Mouse (Mus musculus) layer of hippocampus, adult 9-10 months (tissue): ENCODE results near the gene T.
A peak's percentile ranks its signal among the peaks of the same experiment; 100 is the strongest.
"Not testable (repeated sequence)": the region's sequence is repeated elsewhere in the genome, so short reads cannot be mapped to it uniquely, and the experiment has no call there.

Experiments
- DNase-seq: peaks from one replicate; pipeline ENCODE4 v3.0.0; 2022; ENCODE audit warnings: low spot score

T gene

GRCm38 (mm10) chr17:8433978-8434960, at the start of gene T:
Gene T, plus strand, starts transcription at chr17:8434423.
- DNase-seq: no peak

- no peak for DNase-seq
Measured at GRCm38 (mm10) chr17:8385441-8385840, 48.8 kb upstream of the T start.

- DNase-seq: no peak
Measured at GRCm38 (mm10) chr17:8388463-8388862, 45.8 kb upstream of the T start.

GRCm38 (mm10) chr17:8388990-8389789, 45.0 kb upstream of the T start:
- no peak for DNase-seq

GRCm38 (mm10) chr17:8389790-8390095, 44.5 kb upstream of the T start:
- DNase-seq: no peak

GRCm38 (mm10) chr17:8390487-8390886, 43.7 kb upstream of the T start:
- no peak for DNase-seq

GRCm38 (mm10) chr17:8396371-8396770, 37.9 kb upstream of the T start:
- DNase-seq: no peak

- DNase-seq: no peak
Measured at GRCm38 (mm10) chr17:8397946-8398345, 36.3 kb upstream of the T start.

- DNase-seq: not testable (repeated sequence)
Measured at GRCm38 (mm10) chr17:8403932-8404331, 30.3 kb upstream of the T start.

GRCm38 (mm10) chr17:8406285-8406684, 27.9 kb upstream of the T start:
- DNase-seq: no peak

- not testable (repeated sequence) for DNase-seq
Measured at GRCm38 (mm10) chr17:8408002-8408401, 26.2 kb upstream of the T start.

- DNase-seq: no peak
Measured at GRCm38 (mm10) chr17:8408589-8409295, 25.5 kb upstream of the T start.

GRCm38 (mm10) chr17:8410330-8410729, 23.9 kb upstream of the T start:
- DNase-seq: no peak

GRCm38 (mm10) chr17:8413656-8414055, 20.6 kb upstream of the T start:
- no peak for DNase-seq

GRCm38 (mm10) chr17:8415533-8415932, 18.7 kb upstream of the T start:
- no peak for DNase-seq

- no peak for DNase-seq
Measured at GRCm38 (mm10) chr17:8416865-8417264, 17.4 kb upstream of the T start.

- no peak for DNase-seq
Measured at GRCm38 (mm10) chr17:8420739-8421138, 13.5 kb upstream of the T start.

- DNase-seq: no peak
Measured at GRCm38 (mm10) chr17:8421517-8421916, 12.7 kb upstream of the T start.

- peak; percentile 11 for DNase-seq
Measured at GRCm38 (mm10) chr17:8423283-8423682, 10.9 kb upstream of the T start.

GRCm38 (mm10) chr17:8429436-8429835, 4.8 kb upstream of the T start:
- no peak for DNase-seq

GRCm38 (mm10) chr17:8429896-8430295, 4.3 kb upstream of the T start:
- no peak for DNase-seq

- DNase-seq: no peak
Measured at GRCm38 (mm10) chr17:8432179-8432800, 1.9 kb upstream of the T start.
